Mouse (Mus musculus): ENCODE measurements around the gene Pcdh10.

DNA sequence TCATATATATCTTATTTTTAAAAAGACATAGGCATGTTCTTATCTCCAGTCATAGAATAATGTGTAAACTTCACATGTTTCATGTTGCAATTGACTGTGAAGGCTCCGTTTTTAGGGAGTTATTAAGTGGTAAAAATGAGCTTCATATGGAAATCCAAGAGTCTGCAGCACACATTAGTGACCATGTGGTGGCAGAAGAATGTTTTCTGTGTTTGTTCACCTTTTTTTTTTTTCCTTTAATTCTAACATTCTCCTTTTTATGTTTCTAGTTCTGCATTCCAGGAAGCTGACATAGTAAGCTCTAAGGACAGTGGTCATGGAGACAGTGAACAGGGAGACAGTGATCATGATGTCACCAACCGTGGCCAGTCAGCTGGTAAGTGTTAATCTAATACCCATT is 5.6 kb downstream of the Pcdh10 start:
- TF ChIP-seq CTCF (IDR thresholded peaks at IDR 0.05) (0 out of 2 replicates have a peak, but pooled peaks have one; percentile 6), EP300 (IDR thresholded peaks at IDR 0.05) (no peak)
